Mouse (Mus musculus) layer of hippocampus, adult 9-10 months (tissue): Measurements from ENCODE around the gene Spata2.

ENCODE experiments used
- DNase-seq: peaks from one replicate; pipeline ENCODE4 v3.0.0; 2022; ENCODE audit warnings: low spot score

Gene Spata2

DNA sequence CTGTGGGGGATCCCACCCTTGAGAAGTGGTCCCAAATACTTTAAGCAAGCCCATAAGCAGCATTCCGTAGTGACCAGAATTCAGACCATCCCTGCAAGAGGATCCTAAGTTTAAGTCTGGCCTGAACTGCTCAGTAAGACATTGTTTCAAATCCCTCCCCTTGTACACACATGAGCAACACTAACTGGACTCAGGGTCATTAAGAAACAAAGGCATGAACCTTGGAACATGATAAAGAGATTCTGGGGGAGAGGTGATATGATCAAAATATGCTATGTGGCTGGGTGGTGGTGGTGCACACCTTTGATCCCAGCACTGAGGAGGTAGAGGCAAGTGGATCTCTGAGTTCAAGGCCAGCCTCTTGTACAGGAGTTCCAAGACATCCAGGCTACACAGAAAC lies 13.2 kb downstream of the Spata2 start:
- DNase-seq, result no peak

DNA sequence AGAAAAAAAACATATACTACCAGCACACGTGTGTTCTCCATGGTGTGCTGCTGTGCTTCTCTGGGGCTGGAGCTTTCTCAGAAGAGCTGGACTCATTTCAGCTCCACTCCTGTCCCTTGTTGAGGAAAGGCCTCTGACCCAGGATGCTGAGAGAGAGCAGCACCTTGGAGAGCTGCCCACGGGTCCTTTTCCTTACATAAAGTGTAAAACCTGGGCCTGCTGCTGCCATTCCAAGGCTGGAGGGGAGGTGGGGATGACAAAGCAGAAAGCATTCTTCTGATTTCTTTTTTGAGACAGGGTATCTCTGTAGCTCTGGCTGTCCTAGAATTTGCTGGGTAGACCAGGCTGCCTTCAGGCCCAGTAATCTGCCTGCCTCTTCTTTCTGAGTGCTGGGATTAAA lies 14.6 kb downstream of the Spata2 start:
- DNase-seq, result no peak

DNA sequence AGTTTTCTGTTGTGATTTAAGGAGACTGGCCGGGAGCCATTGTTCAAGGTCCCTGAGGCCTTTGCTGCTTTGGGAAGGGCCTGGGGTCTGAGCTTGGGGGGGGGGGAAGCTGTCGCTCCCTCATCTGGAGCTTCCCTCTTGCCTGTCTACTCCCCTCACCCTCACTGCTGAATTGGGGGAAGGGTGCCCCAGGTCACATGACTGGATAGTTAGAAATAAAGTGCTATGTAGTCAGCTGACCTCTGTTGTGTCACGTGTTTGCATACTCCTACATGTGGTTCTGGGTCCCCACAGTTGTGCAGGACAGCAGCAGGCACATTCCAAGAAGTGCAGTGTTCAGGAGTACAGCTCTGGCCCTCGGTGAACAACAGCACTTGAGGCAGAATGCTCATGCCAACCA lies 15.9 kb downstream of the Spata2 start:
- no peak for DNase-seq

DNA sequence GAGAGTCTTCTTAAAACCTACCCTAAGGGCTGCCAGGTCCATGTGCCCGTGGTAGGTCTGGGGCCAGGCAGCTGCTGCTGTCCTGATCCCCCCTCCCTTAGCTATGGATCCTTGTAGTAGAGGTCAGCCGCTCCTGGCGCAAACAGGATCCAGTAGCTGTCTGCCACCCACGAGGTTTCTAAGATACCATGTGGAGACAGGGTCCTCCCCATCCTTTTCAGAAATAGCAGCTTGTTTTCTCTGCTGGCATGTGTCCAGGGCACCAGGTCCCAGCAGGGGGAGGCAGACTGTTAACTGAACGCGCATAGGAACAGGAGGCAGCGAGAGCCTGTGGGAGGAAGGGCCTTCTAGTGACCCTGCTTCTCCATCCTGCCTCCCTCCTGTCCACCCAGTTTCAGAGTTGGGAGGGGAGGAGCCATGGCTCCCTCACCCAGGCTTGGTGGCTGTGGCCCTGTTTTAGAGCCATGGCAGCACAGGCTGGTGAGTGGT lies 16.4 kb downstream of the Spata2 start:
- no peak for DNase-seq

DNA sequence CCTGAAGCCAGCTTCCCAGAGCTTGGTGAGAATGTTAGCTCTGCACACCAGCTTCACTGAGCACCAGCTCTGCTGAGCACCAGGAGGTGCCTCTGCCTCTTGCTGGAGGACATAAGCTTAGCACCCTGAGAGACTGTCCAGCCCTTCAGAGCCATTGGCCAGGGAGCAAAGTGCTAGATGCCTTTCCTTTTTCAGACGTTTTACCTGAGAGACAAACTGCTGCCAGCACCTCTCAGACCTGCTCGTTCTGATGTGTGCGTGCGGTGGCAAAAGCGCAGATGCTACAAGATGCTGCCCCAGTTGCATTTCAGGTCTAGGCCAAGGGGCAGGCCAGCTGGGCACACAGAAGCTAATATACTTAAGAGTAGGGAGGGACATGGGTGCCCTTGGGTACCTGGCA lies 17.1 kb downstream of the Spata2 start:
- DNase-seq, result no peak

DNA sequence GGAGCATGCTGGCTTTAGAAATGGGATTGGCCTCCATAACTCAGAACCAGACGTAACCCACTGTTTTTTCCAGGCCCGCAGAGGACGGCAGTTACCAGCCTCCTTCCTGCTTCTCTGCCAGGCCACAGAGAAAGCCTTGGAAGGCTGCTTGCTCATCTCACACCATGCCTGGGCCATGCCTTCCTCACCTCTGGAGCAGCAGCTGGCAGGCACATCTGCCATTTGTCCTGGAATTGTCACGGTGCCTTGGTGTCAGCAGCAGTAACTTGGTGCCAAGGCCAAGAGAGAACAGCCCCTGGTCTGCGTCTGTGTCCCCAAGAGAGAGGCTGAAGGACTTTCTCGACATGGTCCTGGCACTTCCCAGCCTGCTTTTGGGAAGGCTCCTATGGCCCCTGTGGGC lies 18.5 kb downstream of the Spata2 start:
- DNase-seq, result no peak

DNA sequence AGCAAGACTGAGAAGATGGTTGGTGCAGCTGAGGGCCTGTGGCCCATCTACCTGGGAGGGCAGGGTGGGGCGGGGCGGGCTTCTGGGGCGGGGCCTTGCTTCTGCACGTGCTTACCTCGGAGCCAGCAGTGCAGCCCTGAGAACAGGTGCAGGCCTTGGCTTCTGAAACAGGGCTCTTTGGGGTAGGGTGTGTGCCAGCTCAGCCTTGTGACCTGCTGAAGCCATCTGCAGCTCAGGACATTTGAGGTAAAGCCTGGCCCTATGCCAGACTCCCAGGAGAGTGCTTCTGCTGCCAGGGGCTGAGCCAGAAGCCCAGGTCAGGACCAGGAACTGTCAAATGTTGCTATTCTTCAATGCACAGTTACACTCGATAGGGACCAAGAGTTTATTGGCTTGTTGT lies 21.1 kb downstream of the Spata2 start:
- no peak for DNase-seq

DNA sequence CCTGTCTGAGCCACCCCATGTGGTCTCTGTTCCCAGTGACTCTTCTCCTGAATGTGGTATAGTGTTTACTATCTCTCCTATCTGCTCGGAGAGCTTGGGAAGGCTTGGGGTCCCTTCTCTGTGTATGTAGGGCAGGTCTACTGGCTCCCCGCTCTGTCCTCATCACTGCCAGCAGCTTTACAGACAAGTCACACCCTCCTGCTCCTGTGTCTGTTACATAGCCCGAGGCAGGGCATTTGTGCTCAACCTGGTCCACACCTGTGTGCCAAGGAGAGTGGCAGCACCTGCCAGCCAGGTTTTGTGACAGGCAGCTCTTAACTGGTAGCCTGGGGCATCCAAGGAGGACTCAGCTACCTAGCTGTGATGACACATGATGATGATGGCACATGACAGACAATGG lies 22.1 kb downstream of the Spata2 start:
- DNase-seq, result no peak

DNA sequence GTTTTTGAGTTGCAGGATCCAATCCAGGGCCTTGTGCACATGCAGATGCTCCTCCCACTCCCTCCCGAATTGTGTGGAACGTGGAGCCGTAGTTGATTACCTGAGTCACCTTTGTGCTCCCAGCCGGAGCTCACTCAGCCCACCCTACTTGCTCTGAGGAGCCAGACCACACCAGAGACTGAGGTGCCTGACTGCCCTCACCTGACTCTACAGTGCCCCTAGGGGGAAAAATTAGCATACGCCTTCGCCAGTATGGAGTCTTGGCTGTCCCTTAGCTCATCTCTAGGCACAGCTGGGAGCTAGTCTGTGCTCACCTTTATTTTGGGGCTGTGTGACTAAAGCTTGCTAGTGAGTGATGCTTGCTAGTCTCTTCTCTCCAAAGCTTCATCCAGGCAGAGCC lies 24.2 kb downstream of the Spata2 start:
- no peak for DNase-seq

DNA sequence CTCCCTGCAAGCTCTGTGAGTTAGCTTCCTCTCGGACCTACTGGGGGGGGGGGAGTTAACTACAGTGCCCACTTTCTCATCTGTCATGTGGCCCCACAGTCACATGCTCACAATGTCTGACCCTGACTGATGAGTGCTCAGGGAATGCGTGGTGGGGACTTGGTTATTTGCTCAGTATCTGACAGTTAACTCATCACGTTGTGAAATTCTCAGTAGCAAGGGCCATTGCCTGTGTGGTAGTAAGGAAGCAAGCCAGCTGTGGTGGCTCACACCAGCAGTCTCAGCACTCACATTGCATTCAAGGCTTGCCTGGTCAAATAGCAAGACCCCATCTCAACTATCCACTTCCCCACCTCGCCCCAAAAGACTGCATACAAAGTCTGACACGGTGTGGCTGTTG lies 25.5 kb downstream of the Spata2 start:
- DNase-seq, result no peak

DNA sequence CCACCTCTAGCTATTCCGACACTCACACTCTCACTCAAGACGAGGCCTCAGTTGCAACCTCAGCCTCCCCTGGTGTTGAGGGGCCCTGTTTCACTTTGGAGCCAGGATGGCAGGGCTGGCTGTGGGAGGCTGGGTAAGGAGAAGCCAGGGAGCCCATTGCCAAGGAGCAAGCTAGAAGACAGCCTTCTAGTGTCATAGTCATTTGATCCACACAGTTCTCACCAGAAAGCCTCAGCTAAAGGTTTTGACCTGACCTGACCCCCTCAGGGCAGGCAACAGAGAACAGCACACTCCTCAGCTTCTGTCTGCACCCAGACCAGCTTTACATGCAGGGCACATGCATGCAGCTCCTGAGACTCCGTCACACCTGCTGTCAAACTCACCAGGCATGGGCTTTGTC lies 26.7 kb downstream of the Spata2 start:
- no peak for DNase-seq

DNA sequence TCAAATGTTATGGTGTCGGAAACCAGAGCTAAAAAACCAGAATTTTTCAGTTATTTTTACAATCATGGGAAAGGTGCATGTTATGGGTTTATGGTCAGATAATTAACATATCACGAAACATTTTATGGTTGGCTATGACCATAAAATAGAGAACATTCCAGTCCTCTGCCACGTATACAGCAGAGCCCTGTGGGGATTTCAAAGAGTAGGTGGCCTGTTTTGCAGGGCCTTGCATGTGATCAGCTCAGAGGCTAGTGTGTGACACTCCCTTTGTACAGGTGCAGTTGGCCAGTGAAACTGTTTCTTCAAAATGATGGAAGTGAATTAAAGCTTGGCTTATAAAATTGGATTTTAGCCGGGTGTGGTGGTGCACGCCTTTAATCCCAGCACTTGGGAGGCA lies 28.9 kb downstream of the Spata2 start:
- no peak for DNase-seq

DNA sequence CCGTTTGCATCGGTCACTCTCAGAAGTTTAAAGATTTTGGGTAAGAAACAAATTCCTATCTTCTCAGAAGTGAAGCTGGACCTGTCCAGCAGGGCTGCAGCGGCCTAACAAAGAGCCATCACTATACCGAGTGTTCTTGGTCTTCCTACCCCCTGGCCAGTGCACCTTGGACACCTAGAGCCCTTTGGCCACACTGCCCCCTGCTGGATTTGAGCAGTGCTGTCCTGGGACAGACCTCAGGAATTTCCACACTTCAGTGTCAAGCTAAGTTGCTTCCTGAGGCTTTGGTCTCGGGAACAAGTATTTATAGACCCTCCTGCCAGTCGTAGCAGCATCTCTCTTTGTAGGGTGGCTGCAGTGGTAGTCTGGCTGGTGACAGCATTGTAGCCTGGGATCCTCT lies 29.7 kb downstream of the Spata2 start:
- no peak for DNase-seq

DNA sequence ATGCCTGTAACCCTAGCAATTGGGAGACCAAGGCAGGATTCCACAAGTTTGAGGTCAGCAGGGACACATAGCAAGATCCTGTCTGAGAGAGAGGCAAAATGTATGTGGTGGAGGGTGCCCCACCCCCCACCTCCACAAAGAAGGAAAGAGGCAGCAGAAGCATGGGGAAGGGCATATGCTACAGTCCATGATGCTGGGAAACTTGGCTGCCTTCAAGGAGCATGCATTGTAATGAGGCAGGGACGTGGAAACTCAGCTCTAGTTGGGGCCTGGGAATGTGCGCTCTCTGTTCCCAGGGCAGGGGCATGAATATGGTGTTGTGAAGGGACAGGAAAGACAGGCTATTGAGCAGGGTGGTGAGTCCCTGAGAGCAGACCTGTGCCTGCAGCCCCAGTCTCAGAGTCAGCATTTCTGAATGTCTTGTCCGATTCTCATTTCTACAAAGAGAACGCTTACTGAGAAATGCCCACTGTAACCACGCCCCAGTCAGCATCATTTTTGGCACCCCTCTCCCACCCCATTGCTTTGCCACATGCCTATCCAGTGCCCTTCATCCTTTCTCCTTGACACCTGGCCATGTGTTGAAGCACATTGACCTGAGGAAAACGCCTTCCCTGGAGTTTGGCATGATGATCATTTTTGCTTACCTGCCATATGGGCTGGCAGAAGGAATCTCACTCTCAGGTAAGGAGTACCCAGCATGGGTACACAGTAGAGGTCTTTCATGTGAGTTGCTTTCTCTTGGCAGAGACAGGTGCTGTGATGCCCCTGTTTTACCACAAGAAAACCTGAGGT lies 33.4 kb downstream of the Spata2 start:
- no peak for DNase-seq

DNA sequence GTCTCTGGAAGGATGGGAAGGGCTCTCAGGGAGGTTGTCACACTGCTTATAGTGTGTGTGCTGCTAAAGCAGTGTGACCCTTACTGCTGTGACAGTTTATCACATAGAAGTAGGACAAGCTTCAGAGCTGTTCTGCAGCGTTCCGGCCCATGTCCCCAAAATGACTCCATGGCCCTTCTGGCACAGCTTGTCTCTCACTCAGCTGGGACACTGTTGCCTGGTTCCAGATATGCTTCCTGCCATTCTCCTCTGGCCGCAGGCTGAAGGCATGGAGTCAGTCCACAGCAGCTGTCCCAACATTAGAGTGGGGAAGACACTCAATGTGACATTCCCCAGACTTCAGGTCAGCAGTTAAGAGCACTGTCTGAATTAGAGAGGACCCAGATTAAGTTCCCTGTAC lies 34.1 kb downstream of the Spata2 start:
- no peak for DNase-seq

DNA sequence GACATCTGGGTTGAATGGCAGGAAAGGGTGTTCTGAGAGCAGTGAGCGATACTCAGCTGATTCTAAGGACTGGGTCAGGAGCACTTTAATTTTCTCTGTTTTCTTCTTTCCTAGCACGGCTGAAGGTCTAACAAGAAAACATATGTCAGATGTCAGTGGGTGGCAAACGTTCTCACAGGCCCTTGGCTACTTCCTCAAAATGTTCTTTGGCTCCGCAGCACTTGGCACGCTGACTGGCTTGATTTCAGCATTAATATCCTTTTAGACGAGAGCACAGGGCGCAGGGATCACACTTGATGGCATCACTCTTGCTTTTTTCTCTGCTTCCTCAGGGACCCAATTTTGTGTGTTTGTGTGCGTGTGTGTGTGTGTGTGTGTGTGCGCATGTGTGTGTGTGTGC lies 35.5 kb downstream of the Spata2 start:
- DNase-seq, result no peak

DNA sequence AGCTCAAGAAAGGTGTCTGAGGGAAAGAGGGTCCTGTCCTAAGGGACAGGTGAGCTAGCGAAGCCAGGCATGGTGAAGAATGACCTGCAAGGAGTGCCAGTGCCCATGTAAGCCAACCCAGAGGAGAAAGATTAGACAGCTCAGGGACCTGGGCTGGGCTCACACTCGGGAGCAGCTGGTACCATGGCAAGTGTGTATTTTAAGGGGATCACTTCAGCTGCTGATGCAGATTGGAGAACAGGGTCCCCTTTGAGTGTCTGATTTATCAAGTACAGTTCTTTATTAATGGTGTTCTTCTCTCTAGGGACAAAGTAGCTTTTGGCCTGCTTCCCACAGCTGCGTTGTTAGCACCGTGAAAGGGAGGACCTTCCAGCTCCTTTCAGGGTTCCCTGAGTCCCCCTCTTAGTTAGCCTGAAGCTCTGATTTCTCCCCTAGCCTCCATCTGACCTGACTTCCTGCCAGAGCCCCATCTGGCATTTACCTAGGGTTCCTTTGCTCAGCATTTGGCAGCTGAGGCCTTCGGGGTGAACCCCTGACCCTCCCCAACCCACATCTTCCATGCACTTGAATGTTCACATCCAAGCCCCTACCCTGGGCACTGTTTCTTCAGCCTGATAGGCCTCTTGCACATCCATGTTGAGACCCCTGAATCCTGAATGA lies 36.2 kb downstream of the Spata2 start:
- DNase-seq, result no peak

DNA sequence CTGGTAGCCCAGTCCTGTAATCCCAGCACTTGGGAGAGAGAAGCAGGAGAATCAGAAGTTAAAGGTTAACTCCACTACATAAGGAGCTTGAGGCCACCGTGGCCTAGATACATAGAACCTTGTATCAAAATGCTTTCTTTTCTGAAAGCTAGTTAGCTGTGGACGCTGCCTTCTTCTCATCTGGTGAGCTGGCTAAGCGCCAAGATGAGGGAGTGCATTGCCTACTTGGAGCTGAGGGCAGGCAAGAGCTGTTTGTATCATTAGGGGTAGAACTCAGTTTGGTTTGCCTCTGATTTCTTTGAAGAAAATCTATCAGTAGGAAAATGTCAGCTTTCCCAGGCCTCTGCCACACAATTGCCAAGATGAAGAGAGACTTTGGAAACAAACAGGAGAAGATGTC lies 38.9 kb downstream of the Spata2 start:
- no peak for DNase-seq

DNA sequence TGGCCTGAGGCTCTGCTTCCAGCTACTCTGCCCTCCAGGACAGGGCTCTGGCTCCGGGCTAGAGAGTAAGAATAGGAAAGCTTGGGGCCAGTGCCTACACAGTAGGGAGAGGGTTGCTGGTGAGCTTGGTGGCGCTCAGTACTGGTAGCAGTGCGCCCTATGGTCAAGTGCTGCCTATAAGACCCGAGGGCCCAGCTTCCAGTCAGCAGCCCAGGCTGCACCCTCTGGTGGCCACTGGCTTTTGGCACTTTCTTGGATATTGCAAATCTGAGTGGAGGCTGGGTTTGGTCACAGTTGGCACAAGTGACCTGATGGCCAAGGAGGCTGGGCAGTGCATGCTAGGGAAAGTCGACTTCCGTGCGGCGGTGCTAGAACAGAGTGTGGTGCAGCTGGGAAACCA lies 42.0 kb downstream of the Spata2 start:
- no peak for DNase-seq

DNA sequence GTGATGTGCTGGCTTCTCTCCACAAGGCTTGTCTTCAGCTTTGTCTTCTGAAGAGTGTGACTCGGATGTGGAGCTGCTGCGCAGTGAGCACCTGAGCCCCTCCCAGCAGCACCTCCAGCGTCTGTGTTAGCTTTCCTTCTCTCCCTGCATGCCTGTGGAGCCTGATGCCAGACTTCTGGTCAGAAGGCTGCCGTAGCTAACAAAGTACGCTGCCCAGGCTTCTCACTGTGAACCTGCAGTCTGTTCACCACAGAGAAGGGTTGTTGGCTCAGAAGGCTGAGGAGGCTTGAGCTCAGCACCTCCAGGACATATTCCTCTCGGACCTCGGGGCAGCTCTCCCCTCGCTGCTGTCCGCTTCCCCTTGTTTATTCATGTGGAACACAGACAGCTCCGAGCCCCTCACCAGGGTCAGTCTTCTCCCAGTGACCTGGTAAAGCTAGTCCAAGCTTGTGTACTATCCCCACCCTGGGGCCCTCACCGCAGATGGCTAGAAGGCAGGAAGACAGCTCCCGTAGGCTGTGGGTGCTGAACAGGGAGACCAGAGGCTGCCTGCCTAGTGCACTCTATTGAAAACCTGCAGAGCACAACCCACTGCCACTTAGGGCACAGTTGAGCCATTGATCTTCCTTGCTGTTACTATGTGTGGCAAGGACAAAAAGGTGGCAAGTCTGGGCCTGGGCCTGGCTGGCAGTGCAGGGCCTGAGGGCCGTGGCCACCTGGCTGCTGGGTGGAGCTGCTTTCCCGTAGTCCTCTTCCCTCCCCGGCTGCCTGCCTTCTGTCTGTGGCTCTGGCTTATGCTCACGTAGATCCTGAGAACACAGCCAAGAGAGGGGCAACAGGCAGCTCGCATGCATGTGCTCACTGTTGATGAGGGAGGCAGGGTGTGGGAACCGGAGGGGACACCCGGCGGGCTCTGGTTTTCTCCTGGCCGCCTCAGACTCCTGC lies 43.1 kb downstream of the Spata2 start:
- DNase-seq, result no peak

DNA sequence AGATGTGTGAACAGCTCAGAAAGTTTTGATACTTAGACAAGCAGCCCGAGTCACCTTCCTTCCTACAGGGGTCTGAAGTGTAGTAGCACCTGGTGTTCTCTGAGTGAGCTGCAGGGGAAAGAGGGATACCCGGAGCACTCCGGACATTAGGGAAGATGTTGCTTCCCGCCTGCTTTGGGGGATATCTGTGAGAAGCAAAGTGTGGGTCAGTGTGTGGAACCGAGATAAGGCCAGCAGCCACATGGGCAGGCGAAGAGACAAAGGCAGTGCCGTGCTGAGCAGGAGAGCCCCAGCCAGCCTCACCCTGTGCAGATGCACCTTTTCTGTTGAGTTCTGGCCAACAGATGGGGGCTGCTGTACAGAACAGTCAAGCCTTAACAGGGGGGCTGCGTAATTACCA lies 45.1 kb downstream of the Spata2 start:
- DNase-seq, result no peak

DNA sequence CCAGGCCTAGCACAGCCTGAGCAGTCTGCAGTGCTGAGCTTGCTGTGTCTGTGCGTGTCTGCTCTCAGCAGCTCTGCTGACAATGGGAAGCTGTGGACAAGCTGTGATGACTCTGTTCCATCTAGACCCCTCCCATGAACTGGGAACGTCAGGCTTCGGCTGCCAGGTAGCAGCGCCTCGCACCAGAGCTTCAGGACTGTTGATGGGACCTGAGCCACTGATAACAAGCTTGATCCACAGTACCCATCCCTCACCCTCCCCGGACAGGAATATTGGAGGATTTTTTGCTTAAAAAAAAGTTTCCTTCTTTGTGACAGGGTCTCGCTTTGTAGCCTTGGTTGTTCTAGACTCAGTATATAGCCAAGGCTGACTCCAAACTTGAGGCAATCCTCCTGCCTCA lies 45.5 kb downstream of the Spata2 start:
- no peak for DNase-seq
